Mouse (Mus musculus) hindbrain, postnatal 0 days (tissue): ENCODE measurements around the gene Elavl1. TPM values are rescaled to one million over a fixed set of nuclear protein-coding genes. Genes with fewer than 3 reads are reported as not detected.

Source experiments
- ATAC-seq: fragments of 200-750 bp; cut with Nextera tagmentation; 2 replicates; pipeline ENCODE4 v1.8.0; 2017; ENCODE audit warnings: mild to moderate bottlenecking, moderate TSS enrichment, moderate library complexity
- DNase-seq: peaks from one replicate; pipeline ENCODE4 v3.0.0-alpha.2; 2015; ENCODE audit warnings: low spot score
- H3K27ac ChIP-seq: fragments of 300-500 bp; sonication (generic); 2 replicates; pipeline ENCODE4 v1.5.1; 2014; ENCODE audit warnings: mild to moderate bottlenecking
- H3K27me3 ChIP-seq: fragments of 300-500 bp; sonication (generic); 2 replicates; pipeline ENCODE4 v1.6.1; 2014; ENCODE audit warnings: low read length, mixed read lengths; ENCODE audit not compliant: insufficient read depth
- H3K36me3 ChIP-seq: fragments of 300-500 bp; sonication (generic); 2 replicates; pipeline ENCODE4 v1.6.1; 2014; ENCODE audit warnings: low read length, mixed read lengths; ENCODE audit not compliant: insufficient read depth
- H3K4me1 ChIP-seq: fragments of 300-500 bp; sonication (generic); 2 replicates; pipeline ENCODE4 v1.6.1; 2014; ENCODE audit warnings: antibody characterized with exemption, low read length, mixed read lengths; ENCODE audit not compliant: insufficient read depth
- H3K4me2 ChIP-seq: fragments of 300-500 bp; sonication (generic); 2 replicates; pipeline ENCODE4 v1.6.1; 2014; ENCODE audit warnings: low read depth, mild to moderate bottlenecking, low read length, moderate library complexity, mixed read lengths
- H3K4me3 ChIP-seq: fragments of 300-500 bp; sonication (generic); 2 replicates; pipeline ENCODE4 v1.5.1; 2014; ENCODE audit warnings: low read length
- H3K9ac ChIP-seq: fragments of 300-500 bp; sonication (generic); replicated peaks from 2 replicates; pipeline ENCODE4 v1.6.1; 2014; ENCODE audit warnings: mild to moderate bottlenecking, low read length, moderate library complexity, mixed read lengths
- H3K9me3 ChIP-seq: fragments of 300-500 bp; sonication (generic); 2 replicates; pipeline ENCODE4 v1.6.1; 2016; ENCODE audit warnings: low read length, mixed read lengths
- CTCF ChIP-seq: IDR thresholded peaks from 2 replicates; pipeline ENCODE4 v1.5.1; 2016; ENCODE audit warnings: antibody characterized with exemption, control low read depth, low read depth
- WGBS: fragments of 180-500 bp; shearing (Covaris S2); extraction: QIAGEN DNeasy Blood & Tissue Kit; methylation state at CpG from one replicate; pipeline ENCODE4 v1.1.7; 2014; 5-methylcytosine and 5-hydroxymethylcytosine counted together
- polyA plus RNA-seq: library from polyadenylated mRNA; unstranded; fragments of >200 nt; fragmentation: Nextera tagmentation; extraction: Ambion mirVana; gene quantifications from 2 replicates; pipeline ENCODE4 v1.2.1, GENCODE M21; 2015
- total RNA-seq: library from RNA; depleted of rRNA; stranded (reverse); fragments of >200 nt; gene quantifications from 2 replicates; pipeline ENCODE4 v1.2.3, GENCODE M21; 2014

The Elavl1 gene
- total and polyA plus RNA-seq, 2 experiments from 2014 or later = 56.2 to 64.6 TPM

DNA sequence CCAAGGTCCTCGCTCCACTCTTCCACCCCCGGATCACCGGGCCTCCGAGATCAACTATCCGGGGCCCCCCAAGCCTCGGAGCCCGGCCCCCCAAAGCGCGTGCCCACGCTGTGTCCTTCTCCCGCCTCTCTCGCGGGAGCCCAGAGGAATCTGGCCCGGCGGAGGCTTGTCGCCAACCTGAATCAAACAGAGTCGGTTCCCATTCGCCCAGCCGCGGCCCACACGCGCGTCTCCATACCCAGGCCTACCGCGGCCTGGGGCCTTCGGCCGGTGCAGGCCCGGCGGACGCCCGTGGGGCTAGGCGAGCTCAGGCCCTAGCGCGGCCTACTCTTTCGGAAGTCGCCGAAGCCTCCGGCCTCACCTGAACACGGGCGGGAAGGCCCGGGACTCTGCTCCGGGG is 688 bp downstream of the Elavl1 start:
- DNase-seq (no peak), ATAC-seq (peak; percentile 65)
- Histone ChIP-seq H3K4me2 (peak overlapping the region; percentile 88), H3K9me3 (no peaks in the 10 kb centered on the region), H3K9ac (peak overlapping the region; percentile 96), H3K4me3 (peak overlapping the region; percentile 88), H3K27ac (peak overlapping the region; percentile 89), H3K36me3 (peaks cover 1% of the 10 kb centered on the region; the same call in 1 of the 2 replicates), H3K27me3 (no peaks in the 10 kb centered on the region), H3K4me1 (peaks cover 8% of the 10 kb centered on the region; the same call in 1 of the 2 replicates)
- under 1% methylated on average over 38 of the region's 42 CpGs for WGBS
- TF ChIP-seq CTCF = no peak

DNA sequence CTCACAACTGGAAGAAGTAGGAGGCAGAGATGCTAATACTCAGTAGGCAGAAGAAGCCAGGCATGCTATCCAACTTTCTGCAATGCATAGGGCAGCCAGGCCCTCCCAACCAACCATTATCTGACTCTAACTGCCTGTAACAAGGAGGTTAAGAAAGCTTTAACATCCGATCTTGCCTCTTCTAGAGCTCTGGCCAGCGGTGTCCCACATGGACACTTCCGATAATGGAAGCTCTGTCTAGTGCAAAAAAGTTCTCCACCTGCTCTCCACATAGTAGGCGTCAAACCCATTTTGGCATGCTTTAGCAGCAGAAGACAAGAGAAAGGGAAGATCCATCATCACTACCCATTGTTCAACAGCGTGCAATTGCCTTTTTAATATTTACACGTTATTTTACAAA is 1.3 kb downstream of the Elavl1 start:
- 3% methylated on average over 6 of the region's 6 CpGs for WGBS
- Histone ChIP-seq H3K9me3 (no peaks in the 10 kb centered on the region), H3K4me2 (peak overlapping the region; percentile 88), H3K27ac (peak overlapping the region; percentile 89; the same call in 1 of the 2 replicates), H3K4me1 (peaks cover 8% of the 10 kb centered on the region; the same call in 1 of the 2 replicates), H3K27me3 (no peaks in the 10 kb centered on the region), H3K9ac (peak overlapping the region; percentile 96), H3K4me3 (peak overlapping the region; percentile 88), H3K36me3 (no peaks in the 10 kb centered on the region; the same call in 1 of the 2 replicates)
- TF ChIP-seq CTCF = no peak
- ATAC-seq = no peak
- DNase-seq = no peak

DNA sequence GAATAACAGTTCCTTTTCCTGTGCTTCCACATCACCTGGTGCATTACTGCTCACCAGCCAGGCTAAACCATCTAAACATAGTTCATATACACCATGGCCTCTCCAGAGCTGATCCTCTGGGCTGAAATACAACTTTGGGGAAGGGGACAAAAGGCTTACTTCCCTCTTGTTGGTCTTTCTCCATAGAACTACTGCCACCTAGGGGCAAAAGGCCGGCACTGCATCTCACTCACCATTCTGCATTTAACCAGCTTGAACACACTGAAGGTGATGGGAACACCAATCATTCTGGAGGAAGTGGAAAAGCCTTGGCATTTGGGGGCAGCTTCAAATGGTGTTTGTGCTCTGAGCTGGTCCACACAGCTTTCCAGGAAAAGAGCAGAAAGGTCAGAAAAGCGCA is 2.7 kb downstream of the Elavl1 start:
- Histone ChIP-seq H3K4me1 (peaks cover 8% of the 10 kb centered on the region; the same call in 1 of the 2 replicates), H3K27ac (no peak overlapping the region), H3K36me3 (no peaks in the 10 kb centered on the region), H3K27me3 (no peaks in the 10 kb centered on the region), H3K4me3 (no peak overlapping the region), H3K9me3 (no peaks in the 10 kb centered on the region), H3K9ac (no peak overlapping the region), H3K4me2 (no peak overlapping the region)
- no peak for ATAC-seq
- peak; percentile 90 for DNase-seq
- WGBS = 29% methylated on average over 2 of the region's 2 CpGs
- peak; percentile 94 for TF ChIP-seq CTCF

DNA sequence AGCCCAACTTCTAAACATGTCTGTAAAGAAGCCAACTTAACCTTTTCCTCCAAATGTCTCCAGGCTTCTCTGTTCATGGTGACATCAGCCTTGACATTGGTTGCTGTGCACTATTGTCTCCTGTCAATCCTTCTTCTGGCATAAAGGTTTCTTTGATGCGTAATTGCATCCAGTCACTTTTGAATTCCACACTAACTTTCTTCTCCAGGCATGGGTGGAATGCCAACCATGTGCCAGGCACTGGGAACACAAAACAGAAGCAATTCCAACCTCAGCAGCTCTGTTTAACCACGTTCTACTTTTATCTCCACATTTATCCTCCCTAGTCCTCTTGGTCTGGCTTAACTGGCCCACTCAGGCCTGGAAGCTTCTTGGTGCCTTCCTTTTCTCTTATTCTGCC is 4.2 kb downstream of the Elavl1 start:
- 66% methylated on average over 2 of the region's 2 CpGs for WGBS
- Histone ChIP-seq H3K36me3 (no peaks in the 10 kb centered on the region), H3K9me3 (no peaks in the 10 kb centered on the region), H3K9ac (no peak overlapping the region), H3K4me2 (no peak overlapping the region), H3K27me3 (no peaks in the 10 kb centered on the region), H3K4me3 (no peak overlapping the region), H3K27ac (no peak overlapping the region), H3K4me1 (peaks cover 8% of the 10 kb centered on the region; the same call in 1 of the 2 replicates)
- ATAC-seq (no peak), DNase-seq (no peak)
- TF ChIP-seq CTCF = no peak

DNA sequence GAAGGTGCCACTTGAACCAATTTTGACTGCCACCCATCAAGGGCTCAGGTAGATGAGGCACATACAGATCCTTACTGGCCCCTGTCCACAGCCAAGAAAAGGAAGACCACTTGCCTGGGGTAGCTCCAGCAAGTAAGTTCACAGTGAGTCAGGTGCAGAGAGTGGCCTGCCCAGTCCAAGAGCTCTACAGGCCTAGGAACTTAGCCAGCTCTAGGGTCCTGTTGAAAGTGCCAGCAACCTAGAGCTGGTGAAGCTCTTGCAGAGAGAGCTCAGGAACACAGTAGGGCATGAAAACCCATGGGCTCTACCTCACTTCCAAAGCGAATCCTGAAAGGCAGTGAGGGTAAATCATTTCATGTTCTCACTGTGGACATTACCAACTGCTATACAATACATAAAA is 4.8 kb downstream of the Elavl1 start:
- Histone ChIP-seq H3K27me3 (no peaks in the 10 kb centered on the region), H3K27ac (no peak overlapping the region), H3K4me3 (no peak overlapping the region), H3K4me1 (peaks cover 8% of the 10 kb centered on the region; the same call in 1 of the 2 replicates), H3K9ac (no peak overlapping the region), H3K9me3 (no peaks in the 10 kb centered on the region), H3K36me3 (no peaks in the 10 kb centered on the region), H3K4me2 (no peak overlapping the region)
- ATAC-seq (no peak), DNase-seq (no peak)
- 97% methylated on average over 1 of the region's 1 CpGs for WGBS
- no peak for TF ChIP-seq CTCF

DNA sequence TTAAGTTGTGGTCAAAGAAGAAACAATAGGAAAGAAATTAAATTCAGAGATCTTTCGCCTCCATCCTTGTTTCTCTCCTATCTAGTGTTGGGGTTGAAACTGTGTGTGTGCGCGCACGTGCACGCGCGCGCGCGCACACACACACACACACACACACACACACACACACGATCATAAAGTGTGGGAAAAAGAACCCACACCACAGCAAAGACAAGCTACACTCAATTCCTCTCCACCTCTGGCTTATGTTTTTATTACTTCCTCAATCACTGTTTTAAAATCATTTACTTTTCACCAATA is 5.7 kb downstream of the Elavl1 start:
- Histone ChIP-seq H3K9ac (no peak overlapping the region), H3K27me3 (no peaks in the 10 kb centered on the region), H3K27ac (no peak overlapping the region), H3K9me3 (no peaks in the 10 kb centered on the region), H3K4me2 (no peak overlapping the region), H3K4me3 (no peak overlapping the region), H3K36me3 (no peaks in the 10 kb centered on the region), H3K4me1 (peaks cover 8% of the 10 kb centered on the region; the same call in 1 of the 2 replicates)
- ATAC-seq (no peak), DNase-seq (no peak)
- TF ChIP-seq CTCF = no peak
- 95% methylated on average over 11 of the region's 11 CpGs for WGBS

DNA sequence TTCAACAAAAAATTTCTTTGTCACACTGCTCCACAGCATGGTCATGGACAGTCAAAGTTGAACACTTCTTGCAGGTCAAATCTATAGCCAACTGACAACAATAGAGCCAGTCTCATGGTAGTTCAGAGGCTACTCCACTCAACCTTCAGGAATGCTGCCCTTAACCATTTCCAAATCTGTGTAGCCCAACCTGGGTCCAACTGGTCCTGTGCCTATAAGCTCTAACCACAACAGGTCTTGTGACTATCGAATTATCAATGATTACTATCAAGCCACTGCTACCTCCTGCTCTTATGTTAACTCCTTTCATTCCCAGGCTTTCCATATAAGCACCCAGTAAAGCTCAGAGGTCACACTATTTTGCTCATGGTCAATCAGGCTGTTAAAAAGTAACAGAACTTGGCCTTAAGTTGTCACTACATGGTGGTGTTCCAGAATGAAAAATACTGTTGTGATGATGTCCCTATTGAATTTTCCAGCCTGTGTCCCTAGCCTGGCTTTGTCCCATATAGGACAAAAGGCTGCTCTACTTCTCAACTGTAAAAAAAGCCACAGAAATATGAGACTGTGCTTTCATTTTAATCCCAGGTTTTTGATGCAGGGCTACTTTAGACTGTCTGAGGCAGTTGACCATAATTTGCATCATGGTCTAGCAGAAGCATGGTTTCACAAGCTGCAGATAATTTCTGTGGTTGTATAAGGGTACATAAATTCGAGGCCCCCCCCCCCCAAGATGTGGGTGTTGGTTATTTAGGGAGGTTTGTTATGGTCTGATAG is 6.2 kb downstream of the Elavl1 start:
- Histone ChIP-seq H3K9ac (no peak overlapping the region), H3K4me1 (peaks cover 8% of the 10 kb centered on the region; the same call in 1 of the 2 replicates), H3K27ac (no peak overlapping the region), H3K9me3 (no peaks in the 10 kb centered on the region), H3K4me2 (no peak overlapping the region), H3K4me3 (no peak overlapping the region), H3K36me3 (no peaks in the 10 kb centered on the region), H3K27me3 (no peaks in the 10 kb centered on the region)
- WGBS = 83% methylated on average over 2 of the region's 2 CpGs
- ATAC-seq = no peak
- no peak for DNase-seq
- no peak for TF ChIP-seq CTCF
